Mouse (Mus musculus): ENCODE measurements around the gene Cdk6. TPM values are rescaled to one million over a fixed set of nuclear protein-coding genes. Genes with fewer than 3 reads are reported as not detected.
"Not testable (repeated sequence)": the region's sequence is repeated elsewhere in the genome, so short reads cannot be mapped to it uniquely, and the experiment has no call there.

Gene Cdk6
- polyA plus RNA-seq (2015; fragmentation: Nextera tagmentation; extraction: Ambion mirVana): 15.9 and 18.0 TPM in 2 replicates

- peak; percentile 41 for ATAC-seq
- H3K4me2 ChIP-seq (replicated peaks): peak within 1 kb of the TSS; percentile 94
- H3K4me3 ChIP-seq (replicated peaks): peak within 1 kb of the TSS; percentile 57
- peak within 1 kb of the TSS; percentile 62 for H3K9ac ChIP-seq (replicated peaks)
- whole genome bisulfite sequencing: under 1% methylated on average over 59 of the region's 59 CpGs
- no peaks in the 10 kb centered on the region for H3K36me3 ChIP-seq
- no peaks in the 10 kb centered on the region for H3K9me3 ChIP-seq
- H3K4me1 ChIP-seq (replicated peaks): peaks cover 35% of the 10 kb centered on the region
- peak within 1 kb of the TSS; percentile 56; the same call in 1 of the 2 replicates for H3K27ac ChIP-seq
- H3K27me3 ChIP-seq: peaks cover 42% of the 10 kb centered on the region
Measured at GRCm38 (mm10) chr5:3341111-3341911, at the start of gene Cdk6. TSS of gene Cdk6 (plus strand) at chr5:3341485.

GRCm38 (mm10) chr5:3293666-3294065, 47.6 kb upstream of the Cdk6 start:
- Histone ChIP-seq H3K27me3 (no peaks in the 10 kb centered on the region), H3K9ac (replicated peaks) (no peak overlapping the region), H3K36me3 (no peaks in the 10 kb centered on the region), H3K27ac (no peak overlapping the region), H3K4me2 (replicated peaks) (no peak overlapping the region), H3K9me3 (no peaks in the 10 kb centered on the region), H3K4me3 (replicated peaks) (no peak overlapping the region), H3K4me1 (replicated peaks) (peaks cover 3% of the 10 kb centered on the region; the same call in 1 of the 2 replicates)
- ATAC-seq: no peak
- WGBS: 82% methylated on average over 4 of the region's 4 CpGs

- Histone ChIP-seq H3K27ac (no peak overlapping the region), H3K9ac (replicated peaks) (no peak overlapping the region), H3K27me3 (no peaks in the 10 kb centered on the region), H3K4me3 (replicated peaks) (no peak overlapping the region), H3K4me1 (replicated peaks) (no peaks in the 10 kb centered on the region), H3K4me2 (replicated peaks) (no peak overlapping the region), H3K9me3 (no peaks in the 10 kb centered on the region), H3K36me3 (no peaks in the 10 kb centered on the region)
- WGBS: 86% methylated on average over 12 of the region's 12 CpGs
- no peak for ATAC-seq
Measured at GRCm38 (mm10) chr5:3300801-3301457, 40.4 kb upstream of the Cdk6 start.

GRCm38 (mm10) chr5:3301535-3301934, 39.8 kb upstream of the Cdk6 start:
- Histone ChIP-seq H3K9me3 (no peaks in the 10 kb centered on the region), H3K36me3 (no peaks in the 10 kb centered on the region), H3K27me3 (no peaks in the 10 kb centered on the region), H3K9ac (replicated peaks) (no peak overlapping the region), H3K4me1 (replicated peaks) (no peaks in the 10 kb centered on the region), H3K4me2 (replicated peaks) (no peak overlapping the region), H3K27ac (no peak overlapping the region), H3K4me3 (replicated peaks) (no peak overlapping the region)
- 75% methylated on average over 5 of the region's 5 CpGs for WGBS
- no peak for ATAC-seq

- H3K4me2 ChIP-seq (replicated peaks): no peak overlapping the region
- no peak overlapping the region for H3K27ac ChIP-seq
- H3K9me3 ChIP-seq: no peaks in the 10 kb centered on the region
- 94% methylated on average over 9 of the region's 9 CpGs for WGBS
- H3K36me3 ChIP-seq: no peaks in the 10 kb centered on the region
- no peak overlapping the region for H3K4me3 ChIP-seq (replicated peaks)
- no peak for ATAC-seq
- H3K27me3 ChIP-seq: no peaks in the 10 kb centered on the region
- H3K9ac ChIP-seq (replicated peaks): no peak overlapping the region
- H3K4me1 ChIP-seq (replicated peaks): no peaks in the 10 kb centered on the region
Measured at GRCm38 (mm10) chr5:3303876-3304275, 37.4 kb upstream of the Cdk6 start.

GRCm38 (mm10) chr5:3306146-3306545, 35.1 kb upstream of the Cdk6 start:
- Histone ChIP-seq H3K27me3 (no peaks in the 10 kb centered on the region), H3K4me2 (replicated peaks) (no peak overlapping the region), H3K36me3 (no peaks in the 10 kb centered on the region), H3K4me1 (replicated peaks) (no peaks in the 10 kb centered on the region), H3K9me3 (no peaks in the 10 kb centered on the region), H3K27ac (no peak overlapping the region), H3K9ac (replicated peaks) (no peak overlapping the region), H3K4me3 (replicated peaks) (no peak overlapping the region)
- ATAC-seq: no peak
- 84% methylated on average over 1 of the region's 1 CpGs for WGBS

- H3K27me3 ChIP-seq: no peaks in the 10 kb centered on the region
- H3K4me2 ChIP-seq (replicated peaks): no peak overlapping the region
- ATAC-seq: no peak
- H3K9ac ChIP-seq (replicated peaks): no peak overlapping the region
- no peak overlapping the region for H3K27ac ChIP-seq
- no peaks in the 10 kb centered on the region for H3K36me3 ChIP-seq
- H3K4me1 ChIP-seq (replicated peaks): no peaks in the 10 kb centered on the region
- H3K9me3 ChIP-seq: no peaks in the 10 kb centered on the region
- H3K4me3 ChIP-seq (replicated peaks): no peak overlapping the region
Measured at GRCm38 (mm10) chr5:3309122-3309521, 32.2 kb upstream of the Cdk6 start.

- H3K27me3 ChIP-seq: no peaks in the 10 kb centered on the region
- H3K9me3 ChIP-seq: no peaks in the 10 kb centered on the region
- no peak overlapping the region for H3K4me3 ChIP-seq (replicated peaks)
- no peak for ATAC-seq
- 83% methylated on average over 1 of the region's 1 CpGs for WGBS
- no peak overlapping the region for H3K27ac ChIP-seq
- H3K9ac ChIP-seq (replicated peaks): no peak overlapping the region
- no peaks in the 10 kb centered on the region for H3K4me1 ChIP-seq (replicated peaks)
- H3K4me2 ChIP-seq (replicated peaks): no peak overlapping the region
- no peaks in the 10 kb centered on the region for H3K36me3 ChIP-seq
Measured at GRCm38 (mm10) chr5:3309587-3309986, 31.7 kb upstream of the Cdk6 start.

- not testable (repeated sequence) for H3K4me1 ChIP-seq (replicated peaks); H3K4me3 ChIP-seq (replicated peaks); H3K27me3 ChIP-seq; ATAC-seq; H3K4me2 ChIP-seq (replicated peaks); H3K9me3 ChIP-seq; H3K36me3 ChIP-seq; H3K27ac ChIP-seq; H3K9ac ChIP-seq (replicated peaks)
- 81% methylated on average over 7 of the region's 7 CpGs for WGBS
Measured at GRCm38 (mm10) chr5:3311156-3311555, 30.1 kb upstream of the Cdk6 start.

- 88% methylated on average over 5 of the region's 5 CpGs for WGBS
- ATAC-seq; H3K9ac ChIP-seq (replicated peaks); H3K27ac ChIP-seq; H3K4me1 ChIP-seq (replicated peaks); H3K9me3 ChIP-seq; H3K4me3 ChIP-seq (replicated peaks); H3K4me2 ChIP-seq (replicated peaks); H3K27me3 ChIP-seq; H3K36me3 ChIP-seq: not testable (repeated sequence)
Measured at GRCm38 (mm10) chr5:3317724-3318123, 23.6 kb upstream of the Cdk6 start.

GRCm38 (mm10) chr5:3320225-3320624, 21.1 kb upstream of the Cdk6 start:
- no peak overlapping the region for H3K4me3 ChIP-seq (replicated peaks)
- H3K36me3 ChIP-seq: no peaks in the 10 kb centered on the region
- H3K4me1 ChIP-seq (replicated peaks): no peaks in the 10 kb centered on the region
- H3K27ac ChIP-seq: no peak overlapping the region
- WGBS: 18% methylated on average over 1 of the region's 1 CpGs
- H3K4me2 ChIP-seq (replicated peaks): no peak overlapping the region
- H3K9me3 ChIP-seq: no peaks in the 10 kb centered on the region
- ATAC-seq: no peak
- no peaks in the 10 kb centered on the region for H3K27me3 ChIP-seq
- no peak overlapping the region for H3K9ac ChIP-seq (replicated peaks)

GRCm38 (mm10) chr5:3322052-3322451, 19.2 kb upstream of the Cdk6 start:
- ATAC-seq: no peak
- no peak overlapping the region for H3K9ac ChIP-seq (replicated peaks)
- H3K36me3 ChIP-seq: no peaks in the 10 kb centered on the region
- H3K27me3 ChIP-seq: no peaks in the 10 kb centered on the region
- H3K27ac ChIP-seq: no peak overlapping the region
- no peak overlapping the region for H3K4me3 ChIP-seq (replicated peaks)
- WGBS: 89% methylated on average over 6 of the region's 6 CpGs
- no peaks in the 10 kb centered on the region for H3K4me1 ChIP-seq (replicated peaks)
- no peak overlapping the region for H3K4me2 ChIP-seq (replicated peaks)
- H3K9me3 ChIP-seq: no peaks in the 10 kb centered on the region

All from midbrain, embryonic 13.5 days (tissue).